Mouse (Mus musculus) adrenal gland, postnatal 14 days (tissue): ENCODE data around the gene Axin1. TPM values are rescaled to one million over a fixed set of nuclear protein-coding genes. Genes with fewer than 3 reads are reported as not detected.
"Not testable (repeated sequence)": the region's sequence is repeated elsewhere in the genome, so short reads cannot be mapped to it uniquely, and the experiment has no call there.

Experiments used
- DNase-seq: peaks from one replicate; pipeline ENCODE4 v3.0.0; 2021; ENCODE audit warnings: mixed read lengths
- long read RNA-seq, 2 experiments: library from polyadenylated mRNA; stranded (forward); transcript quantifications; one replicate each; pipeline ENCODE4 v2.0.0; 2021
- total RNA-seq: library from RNA; stranded (reverse); gene quantifications from 2 replicates; pipeline ENCODE4 v1.2.3, GENCODE M21; 2021

The Axin1 gene
- 32.8 and 43.1 TPM in 2 replicates for total RNA-seq
- long read RNA-seq, experiment 1, transcript Axin1-201 (11 exons, 3,777 nt) = minor isoform, 13 of 86 reads
- long read RNA-seq, experiment 1, transcript Axin1-203 (10 exons, 2,890 nt) = major isoform, 35 of 86 reads
- long read RNA-seq, experiment 1, partial matches to known transcripts = 7 of 86 reads
- long read RNA-seq, experiment 1, other reads (novel, unspliced or antisense) = 31 of 86 reads
- long read RNA-seq, experiment 2, transcript Axin1-203 (10 exons, 2,890 nt) = major isoform, 19 of 49 reads
- long read RNA-seq, experiment 2, transcript Axin1-201 (11 exons, 3,777 nt) = minor isoform, 17 of 49 reads
- long read RNA-seq, experiment 2, partial matches to known transcripts = 3 of 49 reads
- long read RNA-seq, experiment 2, other reads (novel, unspliced or antisense) = 10 of 49 reads

DNA sequence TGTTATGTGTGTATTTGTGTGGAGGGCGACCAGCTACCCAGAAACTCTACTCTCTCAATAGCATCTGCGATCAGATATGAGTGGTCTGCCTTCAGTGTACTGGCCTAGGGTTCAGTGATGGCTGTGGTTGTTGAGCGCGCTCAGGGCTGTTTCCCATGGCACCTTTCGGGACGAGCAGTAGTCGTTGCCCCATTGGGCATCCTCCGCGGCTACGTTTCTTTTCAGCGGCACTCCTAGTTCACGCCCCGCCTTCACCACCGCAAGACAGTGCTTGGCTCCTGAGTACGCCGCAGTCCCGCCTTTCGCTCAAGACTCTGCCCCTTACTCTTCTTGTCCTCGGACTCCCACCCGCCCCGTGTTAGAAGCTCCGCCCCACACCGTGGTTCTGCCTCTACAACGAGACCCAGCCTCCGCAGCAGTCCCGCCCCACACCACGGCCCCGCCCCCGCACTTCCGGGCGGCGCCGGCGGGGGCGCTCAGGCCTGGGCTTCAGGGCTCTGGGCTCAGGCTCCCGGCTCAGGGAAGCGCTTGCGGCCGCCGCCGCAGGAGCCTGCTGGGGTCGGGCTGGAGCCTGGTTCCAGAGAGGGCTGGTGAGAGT lies at the start of gene Axin1:
TSS of gene Axin1 (plus strand) at position 450 of the 598 bp plus-strand sequence.
- DNase-seq = peak; percentile 95

DNA sequence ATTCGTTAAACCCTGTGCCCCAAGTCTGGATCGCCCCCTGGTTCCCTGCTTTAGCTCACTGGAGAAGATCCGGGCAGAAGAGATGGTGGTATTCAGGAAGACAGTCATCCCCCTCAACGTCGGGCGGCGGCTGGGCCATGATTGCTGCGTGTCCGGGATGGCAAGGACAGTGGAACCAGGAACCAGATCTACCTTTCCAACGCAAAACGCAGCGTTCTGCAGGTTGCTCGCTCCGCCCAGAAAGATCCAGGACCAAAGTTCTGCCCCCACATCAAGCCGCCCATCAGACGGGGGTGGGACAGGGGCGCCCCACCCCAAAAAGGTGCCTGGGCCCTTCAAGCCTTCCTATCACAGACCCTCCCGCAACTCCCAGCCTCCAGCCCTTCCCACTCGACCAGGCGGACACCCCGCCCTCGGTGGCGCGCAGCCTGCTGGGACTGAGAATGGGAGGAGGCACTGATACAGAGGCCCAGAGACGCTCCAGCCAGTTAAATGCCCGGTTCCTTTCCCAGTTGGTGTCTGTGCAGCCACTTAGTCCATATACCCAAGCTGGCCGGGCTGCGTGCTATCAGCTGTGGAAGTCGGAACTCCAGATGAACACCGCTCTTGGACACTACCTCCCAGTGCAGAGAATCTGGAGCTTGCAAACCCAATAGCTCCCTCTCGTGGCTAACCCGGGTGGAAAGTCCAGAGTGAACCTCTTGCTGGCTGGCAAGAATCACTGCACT lies 48.4 kb upstream of the Axin1 start, which contains the start of gene Decr2:
TSS of gene Decr2 (minus strand) at position 433 of the 728 bp plus-strand sequence.
- DNase-seq = peak; percentile 95

DNA sequence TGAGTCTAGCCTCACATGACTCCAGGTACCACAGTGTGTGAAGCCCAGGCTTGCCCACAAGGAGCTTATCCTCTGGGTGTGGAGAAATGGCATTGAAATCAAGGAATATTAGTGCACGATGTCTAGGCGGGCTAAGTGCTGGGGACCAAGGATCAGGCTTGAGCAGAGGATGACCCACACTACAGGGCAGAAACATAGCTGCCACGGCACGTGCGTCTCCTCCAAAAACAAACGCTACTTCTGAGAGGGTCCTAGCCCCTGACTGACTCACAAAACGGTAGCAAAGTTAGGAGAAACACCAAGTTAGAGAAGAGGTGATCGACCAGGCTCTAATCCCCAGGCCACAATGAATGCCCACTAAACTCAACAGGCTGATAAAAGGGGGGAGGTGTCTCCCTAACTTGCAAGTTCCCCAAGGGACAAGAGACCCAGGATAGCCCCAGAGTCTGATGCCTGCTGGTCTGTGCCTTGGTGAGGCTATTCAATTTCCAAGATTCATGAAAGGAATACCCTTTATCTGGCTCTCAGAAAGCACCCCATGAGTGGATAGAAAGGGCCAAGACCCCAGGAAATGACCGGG lies 43.9 kb upstream of the Axin1 start:
- DNase-seq = no peak

DNA sequence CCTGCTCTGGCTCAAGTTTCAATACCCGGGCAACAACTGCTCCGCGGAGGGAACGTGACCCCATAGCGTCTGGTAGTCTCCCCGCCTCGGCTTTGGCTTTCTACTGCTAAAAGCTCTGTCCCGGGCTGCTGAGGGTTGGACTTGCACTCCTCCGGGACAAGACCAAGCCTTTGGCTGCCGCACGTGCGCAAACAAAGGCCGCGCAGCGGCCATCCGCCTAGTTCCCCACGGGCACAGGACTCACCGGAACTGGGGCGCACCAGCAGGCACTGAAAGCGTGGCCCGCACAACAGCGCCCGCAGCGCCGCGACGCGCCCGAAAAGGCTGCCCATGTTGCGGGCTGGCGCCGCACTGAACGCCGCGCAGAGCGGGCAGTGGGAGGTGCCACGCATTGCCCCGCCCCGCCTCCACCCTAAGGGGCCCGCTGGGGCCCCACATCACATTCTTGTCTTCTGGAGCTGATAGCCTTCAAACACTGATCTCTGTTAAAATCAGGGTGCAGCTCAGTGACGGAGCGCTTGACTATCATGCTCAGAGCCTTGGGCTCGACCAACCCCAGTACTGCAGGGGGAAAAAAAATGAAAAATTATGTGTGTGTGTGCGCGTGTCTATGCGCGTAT lies 43.3 kb upstream of the Axin1 start, which contains the start of gene Nme4:
TSS of gene Nme4 (minus strand) at position 482 of the 620 bp plus-strand sequence.
- DNase-seq = peak; percentile 64

DNA sequence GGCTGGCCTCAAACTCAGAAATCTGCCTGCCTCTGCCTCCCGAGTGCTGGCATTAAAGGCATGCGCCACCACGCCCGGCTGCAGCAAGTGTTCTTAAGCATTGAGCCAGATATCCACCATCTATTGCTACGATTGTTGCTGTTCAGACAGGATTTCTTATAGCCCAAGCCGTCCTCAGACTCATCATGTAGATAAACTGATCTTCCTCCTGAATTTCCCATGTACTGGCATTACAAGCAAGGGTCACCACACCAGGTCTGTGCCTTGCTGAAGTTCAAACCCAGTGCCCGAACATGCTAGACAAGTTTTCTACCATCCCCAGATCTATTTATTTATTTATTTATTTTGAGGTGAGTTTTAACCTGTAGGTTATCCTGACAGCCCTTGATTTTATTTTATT lies 40.0 kb upstream of the Axin1 start:
- no peak for DNase-seq

DNA sequence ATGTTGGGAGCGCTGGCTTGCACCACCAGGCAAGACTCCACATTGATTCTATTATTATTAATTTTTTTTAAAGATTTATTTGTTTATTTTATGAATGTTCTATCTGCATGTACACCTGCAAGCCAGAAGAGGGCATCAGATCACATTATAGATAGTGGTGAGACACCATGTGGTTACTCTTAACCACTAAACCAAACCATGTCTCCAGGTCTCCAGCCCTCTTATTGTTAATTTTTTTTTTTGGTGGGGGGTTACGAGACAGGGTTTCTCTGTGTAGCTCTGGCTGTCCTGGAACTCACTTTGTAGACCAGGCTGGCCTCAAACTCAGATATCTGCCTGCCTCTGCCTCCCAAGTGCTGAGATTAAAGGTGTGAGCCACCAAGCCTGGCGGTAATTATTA lies 39.2 kb upstream of the Axin1 start:
- DNase-seq = not testable (repeated sequence)

DNA sequence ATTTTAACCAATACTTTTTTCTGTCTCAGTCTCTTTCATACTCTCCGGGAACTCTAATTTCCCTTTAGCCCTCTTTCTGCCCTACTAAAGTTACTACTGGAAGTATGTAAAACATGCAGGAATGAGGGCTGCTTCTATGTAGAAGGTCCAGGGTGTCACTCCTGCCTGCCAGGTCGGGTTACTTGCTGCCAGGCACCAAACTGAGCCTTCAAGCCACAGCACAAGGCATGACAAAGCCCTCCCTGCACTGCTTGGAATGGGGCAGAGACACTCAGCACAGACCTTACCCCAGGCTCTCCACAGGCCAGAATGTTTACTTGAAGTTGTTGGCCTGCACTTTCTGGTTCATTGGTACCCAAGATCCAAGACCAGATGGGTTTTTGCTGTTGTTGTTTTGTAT lies 38.3 kb upstream of the Axin1 start:
- no peak for DNase-seq

DNA sequence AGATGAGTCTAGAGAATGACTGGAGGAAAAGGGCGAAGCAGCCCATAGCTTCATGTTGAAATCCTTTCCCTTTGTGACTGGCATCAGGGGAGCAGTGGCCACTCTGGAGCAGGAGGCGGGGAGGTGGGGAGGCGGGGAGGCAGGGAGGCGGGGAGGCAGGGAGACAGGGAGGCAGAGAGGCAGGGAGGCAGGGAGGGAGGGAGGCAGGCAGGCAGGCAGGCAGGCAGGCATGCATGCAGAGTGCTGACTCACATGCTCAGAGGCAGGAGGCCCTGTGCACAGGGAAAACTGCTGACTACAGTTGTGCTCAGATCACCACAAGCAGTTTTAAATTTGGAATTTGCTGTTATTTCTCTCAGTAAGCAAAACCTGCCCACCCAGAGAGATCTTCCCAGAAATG lies 37.0 kb upstream of the Axin1 start:
- peak; percentile 40 for DNase-seq

DNA sequence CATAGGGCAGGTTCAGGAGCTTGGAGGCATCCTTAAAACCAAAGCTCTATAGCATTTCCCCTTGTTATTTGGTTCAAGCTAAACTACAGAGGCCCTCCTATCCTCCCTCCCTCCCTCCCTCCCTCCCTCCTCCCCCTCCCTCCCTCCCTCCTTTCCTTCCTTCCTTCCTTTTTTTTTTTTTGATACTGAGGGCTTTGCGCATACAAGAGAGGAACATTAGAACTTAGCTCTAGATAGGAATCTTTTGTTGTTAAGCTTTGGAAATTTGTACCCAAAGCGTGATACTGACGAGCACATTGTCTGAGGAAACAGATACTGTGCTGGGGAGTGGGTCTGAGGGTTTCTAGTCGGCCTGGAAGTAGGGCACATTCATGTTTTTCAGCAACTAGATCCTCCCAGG lies 32.9 kb upstream of the Axin1 start:
- no peak for DNase-seq

DNA sequence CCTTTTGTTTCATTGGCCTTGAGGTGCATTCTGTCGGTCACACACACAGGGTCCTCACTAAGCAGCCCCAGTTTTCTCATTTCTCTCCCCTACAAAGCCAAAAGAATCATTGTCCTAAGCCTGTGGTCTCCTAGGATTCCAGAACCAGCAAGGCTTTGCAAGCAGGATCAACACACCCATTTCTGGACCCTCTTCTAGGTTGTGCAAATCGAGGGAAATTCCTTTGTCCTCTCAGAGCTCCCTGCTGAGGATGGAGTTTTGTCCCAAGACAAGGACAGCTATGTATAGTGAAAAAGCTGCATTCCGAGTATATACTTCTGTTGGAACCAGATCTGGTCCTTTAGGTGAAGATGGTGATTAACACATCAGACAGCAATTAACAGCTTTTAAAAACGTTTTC lies 28.3 kb upstream of the Axin1 start:
- no peak for DNase-seq

DNA sequence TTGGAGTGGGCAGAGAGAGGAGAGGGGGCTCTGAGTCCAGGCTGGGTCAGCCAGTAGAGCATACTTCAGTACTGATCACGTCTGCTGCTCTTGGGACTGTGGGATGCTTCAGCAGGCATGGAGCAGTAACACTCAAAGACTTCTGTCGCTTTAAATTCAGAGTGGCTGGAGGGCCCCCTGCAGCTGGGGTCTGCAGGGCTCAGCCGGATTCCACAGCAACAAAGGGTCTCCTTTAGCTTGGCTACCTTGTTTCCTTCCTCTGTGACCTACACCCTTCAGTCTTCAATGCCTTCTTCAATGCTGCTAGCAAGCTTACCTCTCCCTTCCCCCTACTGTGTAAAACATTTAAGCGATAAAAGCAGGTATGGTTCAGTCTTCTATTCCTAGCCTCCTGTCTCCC lies 27.5 kb upstream of the Axin1 start:
- no peak for DNase-seq

DNA sequence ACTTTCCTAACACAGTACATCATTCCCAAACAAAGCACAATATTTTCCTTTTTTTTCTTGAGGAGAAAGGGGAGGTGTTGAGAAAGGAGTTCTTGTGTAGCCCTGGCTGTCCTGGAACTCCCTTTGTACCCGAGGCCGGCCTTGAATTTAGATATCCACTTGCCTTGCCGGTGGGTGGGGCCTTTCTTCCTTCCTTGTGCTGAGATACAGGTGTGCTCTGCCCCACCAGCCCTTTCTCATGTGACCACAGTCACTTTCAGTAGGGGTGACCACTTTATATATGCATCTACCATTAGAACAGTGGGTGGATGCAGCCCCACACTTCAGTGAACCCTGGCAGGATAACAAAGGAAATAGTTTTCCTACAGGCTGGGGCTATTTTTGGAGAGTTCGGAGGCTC lies 26.8 kb upstream of the Axin1 start:
- DNase-seq = no peak

DNA sequence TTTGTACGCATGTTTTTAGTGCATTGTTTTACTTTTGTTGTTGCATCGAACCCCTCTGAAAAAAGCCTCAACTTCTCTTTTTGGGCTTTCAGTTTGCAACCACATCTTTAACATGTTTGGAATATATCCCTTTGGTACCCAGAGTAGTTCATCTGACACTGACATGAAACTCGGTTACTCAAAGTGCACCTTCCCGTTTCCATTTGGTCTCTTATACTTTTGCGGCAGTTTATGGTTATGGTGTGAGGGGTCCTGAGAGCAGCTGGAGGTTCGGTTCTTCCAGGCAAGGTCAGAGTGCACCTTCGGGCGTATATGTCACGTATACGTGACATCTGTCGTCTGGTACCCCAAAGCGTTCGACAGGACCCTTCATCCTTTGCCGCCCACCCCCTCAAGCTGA lies 25.7 kb upstream of the Axin1 start:
- no peak for DNase-seq

DNA sequence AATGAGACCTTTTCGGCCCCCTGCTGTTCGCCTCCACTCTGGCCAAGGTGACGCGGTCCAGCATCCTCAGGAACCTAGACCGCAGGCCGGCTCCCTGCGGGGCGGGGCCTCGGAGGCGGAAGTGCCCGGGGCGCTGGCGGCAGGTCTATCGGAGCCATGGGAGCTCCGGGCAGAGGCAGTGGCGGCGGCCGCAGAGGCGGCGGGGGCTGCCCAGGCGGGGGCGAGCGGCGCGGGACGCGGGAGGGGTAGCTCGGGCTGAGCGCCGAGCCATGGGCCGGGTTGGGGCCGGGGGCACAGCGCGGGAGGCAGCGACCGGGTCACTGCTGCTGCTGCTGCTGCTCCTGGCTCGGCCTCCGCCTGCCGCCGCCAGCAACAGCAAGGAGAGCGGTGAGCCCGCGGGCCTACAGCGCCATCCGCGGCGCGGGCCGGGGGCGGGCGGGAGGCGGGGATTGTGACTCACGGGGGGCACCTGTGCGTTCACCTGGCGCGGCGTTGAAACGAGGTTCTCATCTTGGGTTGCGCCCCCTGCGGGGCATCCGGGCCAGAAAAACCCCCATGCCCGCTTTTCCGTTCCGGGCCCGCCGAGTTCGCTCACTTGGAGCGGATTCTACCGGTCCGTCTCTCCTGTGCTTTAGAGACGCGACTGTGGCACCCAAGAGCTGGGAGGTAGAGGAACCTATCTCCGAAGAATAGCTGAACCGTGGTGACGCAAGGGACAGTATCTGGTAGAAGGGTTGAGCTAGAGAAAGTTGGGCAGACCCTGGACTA lies 25.1 kb upstream of the Axin1 start, which contains the start of gene Tmem8:
TSS of gene Tmem8 (plus strand) at position 119 of the 768 bp plus-strand sequence.
- peak; percentile 86 for DNase-seq

DNA sequence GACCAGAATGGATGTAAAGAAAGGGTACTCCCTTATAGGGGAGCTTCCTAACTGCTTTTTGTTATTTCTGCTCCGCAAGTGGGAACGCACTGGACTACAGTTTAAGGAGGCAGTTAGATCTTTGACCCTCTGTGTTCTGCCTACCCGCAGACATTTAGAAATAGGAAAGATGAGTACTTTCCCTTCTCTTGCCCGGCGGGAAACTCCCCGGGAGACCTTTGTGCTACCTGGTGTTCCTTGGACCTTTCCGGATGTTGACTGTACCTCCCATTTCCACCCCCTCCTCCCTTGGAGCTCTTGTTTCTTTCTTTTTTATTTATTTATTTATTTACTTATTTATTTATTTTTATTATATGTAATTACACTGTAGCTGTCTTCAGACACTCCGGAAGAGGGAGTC lies 24.4 kb upstream of the Axin1 start:
- DNase-seq = no peak

DNA sequence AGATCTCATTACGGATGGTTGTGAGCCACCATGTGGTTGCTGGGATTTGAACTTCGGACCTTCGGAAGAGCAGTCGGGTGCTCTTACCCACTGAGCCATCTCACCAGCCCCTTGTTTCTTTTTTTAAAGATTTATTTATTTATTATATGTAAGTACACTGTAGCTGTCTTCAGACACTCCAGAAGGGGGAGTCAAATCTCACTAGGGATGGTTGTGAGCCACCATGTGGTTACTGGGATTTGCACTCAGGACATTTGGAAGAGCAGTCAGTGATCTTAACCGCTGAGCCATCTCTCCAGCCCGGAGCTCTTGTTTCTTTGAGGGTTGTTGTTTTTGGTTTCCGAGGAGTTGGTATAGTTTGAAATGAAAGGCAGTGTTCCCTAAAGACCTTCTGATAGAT lies 24.0 kb upstream of the Axin1 start:
- not testable (repeated sequence) for DNase-seq

DNA sequence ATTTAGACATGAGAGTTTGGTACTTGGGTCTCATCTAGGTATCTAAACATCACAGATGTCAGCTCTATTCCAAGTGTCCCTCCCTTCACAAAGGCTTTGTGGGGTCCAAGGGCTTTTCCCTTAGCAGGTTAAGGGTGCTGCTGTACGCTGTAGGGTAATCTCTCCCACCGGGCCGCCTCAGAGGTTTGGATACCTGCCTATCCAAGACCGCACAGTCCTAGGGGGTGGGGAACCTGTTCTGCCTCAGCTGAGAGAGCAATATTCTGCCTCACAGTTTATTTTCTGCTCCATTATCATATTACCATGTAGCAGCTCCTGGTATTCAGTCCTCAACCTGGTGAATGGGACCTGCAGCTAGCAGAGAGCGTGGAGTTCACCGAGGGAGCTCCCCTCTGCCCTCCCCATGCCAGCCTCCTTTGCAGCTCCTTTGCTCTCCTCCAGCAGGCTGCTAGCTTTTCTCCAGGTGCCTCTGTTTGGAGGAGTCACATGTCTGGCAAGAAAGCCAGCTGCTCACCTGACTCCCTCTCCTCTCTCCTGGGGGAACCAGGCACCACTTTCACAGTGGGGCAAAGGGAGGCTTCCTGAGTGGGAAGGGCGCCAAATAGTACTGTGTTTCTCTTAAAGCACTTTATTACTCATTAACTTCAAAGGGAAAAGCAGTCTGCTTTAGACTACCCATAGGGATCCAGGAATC lies 23.1 kb upstream of the Axin1 start:
- DNase-seq = no peak

DNA sequence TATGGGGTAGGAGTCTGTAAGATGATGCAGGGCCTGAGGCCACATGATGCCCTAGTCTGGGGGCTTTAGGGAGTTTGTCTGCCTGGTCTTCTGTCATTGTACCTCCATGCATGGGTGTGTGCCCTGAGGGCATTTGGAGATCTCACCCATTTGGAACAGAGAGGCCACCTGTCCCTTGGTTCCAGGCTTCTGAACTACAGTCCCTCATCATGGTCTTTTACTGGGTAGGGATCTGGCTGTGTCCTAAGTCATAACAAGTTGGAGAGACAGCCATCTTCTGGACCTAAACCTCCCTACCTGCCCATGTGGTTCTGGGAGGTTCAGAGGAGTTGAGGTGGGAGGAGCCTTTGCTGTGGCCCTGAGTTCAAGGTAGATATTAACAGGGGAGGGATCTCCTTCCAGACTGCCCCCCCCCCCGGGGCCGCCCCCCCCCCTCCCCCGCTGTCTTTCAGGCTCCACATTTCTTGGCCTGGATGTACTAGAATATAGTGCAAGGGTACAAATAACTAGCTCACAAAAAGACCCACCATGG lies 22.5 kb upstream of the Axin1 start:
- no peak for DNase-seq

DNA sequence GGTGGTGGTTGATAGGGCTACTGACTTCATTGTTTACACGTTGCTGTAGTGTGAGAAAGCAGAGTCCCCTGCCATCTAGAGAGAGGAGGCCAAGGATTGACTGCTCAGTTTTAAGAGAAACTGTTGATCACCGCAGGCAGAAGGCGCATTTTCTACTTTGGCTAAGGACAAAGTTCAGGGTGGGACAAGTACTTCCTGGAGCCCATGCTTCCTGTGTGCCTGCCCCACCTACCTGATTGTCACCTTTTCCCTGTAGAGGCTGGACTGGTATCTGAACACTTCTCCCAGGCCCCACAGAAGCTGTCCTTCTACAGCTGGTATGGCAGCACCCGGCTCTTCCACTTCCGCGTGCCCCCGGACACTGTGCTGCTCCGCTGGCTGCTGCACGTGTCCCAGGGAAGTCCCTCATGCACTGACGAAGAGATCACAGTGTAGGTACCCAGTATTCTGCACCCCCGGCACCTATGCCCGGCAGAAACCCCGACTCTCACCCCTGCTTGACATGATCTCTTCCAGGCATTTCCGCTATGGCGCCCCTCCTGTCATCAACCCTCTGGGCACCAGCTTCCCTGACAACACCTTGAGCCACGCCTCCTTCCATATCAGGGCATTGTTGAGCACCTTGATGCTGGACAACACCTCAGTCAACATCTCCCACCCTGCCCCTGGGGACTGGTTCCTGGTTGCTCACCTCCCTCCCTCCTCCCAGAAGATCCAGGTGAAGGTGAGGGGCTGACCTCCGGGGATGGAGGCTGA lies 21.8 kb upstream of the Axin1 start:
- no peak for DNase-seq
